Mouse (Mus musculus) MEL (cell line): Measurements from ENCODE around the gene Naa10. TPM values are rescaled to one million over a fixed set of nuclear protein-coding genes. Genes with fewer than 3 reads are reported as not detected.

Source experiments
- DNase-seq: peaks from one replicate; pipeline ENCODE4 v3.0.0; 2011; ENCODE audit warnings: low read depth, low spot score
- H3K27ac ChIP-seq: 2 replicates; pipeline ENCODE4 v1.5.1; 2012; ENCODE audit warnings: low read depth, mild to moderate bottlenecking, control low read depth, low read length, moderate library complexity; ENCODE audit not compliant: control insufficient read depth
- H3K27me3 ChIP-seq, 2 experiments: fragments of 150-350 bp in 1 of 2; sonication (generic) in 1 of 2; 2 replicates each; pipeline ENCODE4 v1.6.1; 2012; ENCODE audit warnings: low read length in 2 of 2, mild to moderate bottlenecking in 2 of 2, improper control_type of control experiment in 1 of 2, moderate library complexity in 1 of 2; ENCODE audit not compliant: insufficient read depth in 2 of 2, control insufficient read depth in 1 of 2
- H3K36me3 ChIP-seq, 2 experiments: 2 replicates each; pipeline ENCODE4 v1.6.1; 2012 to 2014; ENCODE audit warnings: low read length in 2 of 2, improper control_type of control experiment in 1 of 2, inconsistent platforms in 1 of 2, mild to moderate bottlenecking in 1 of 2; ENCODE audit not compliant: insufficient read depth in 2 of 2, control insufficient read depth in 1 of 2
- H3K4me1 ChIP-seq, 2 experiments: fragments of 150-350 bp in 1 of 2; sonication (generic) in 1 of 2; 2 replicates each; pipeline ENCODE4 v1.6.1; 2012; ENCODE audit warnings: low read length in 2 of 2, improper control_type of control experiment in 1 of 2, mild to moderate bottlenecking in 1 of 2; ENCODE audit not compliant: insufficient read depth in 2 of 2, control insufficient read depth in 1 of 2
- H3K4me3 ChIP-seq, 2 experiments: fragments of 150-350 bp in 1 of 2; sonication (generic) in 1 of 2; 2 replicates each; pipeline ENCODE4 v1.5.1; 2012; ENCODE audit warnings: low read depth in 2 of 2, low read length in 2 of 2, mild to moderate bottlenecking in 2 of 2, moderate library complexity in 2 of 2, control low read depth in 1 of 2, improper control_type of control experiment in 1 of 2; ENCODE audit not compliant: control insufficient read depth in 1 of 2, insufficient read depth in 1 of 2
- H3K79me2 ChIP-seq: 2 replicates; pipeline ENCODE4 v1.6.1; 2012; ENCODE audit warnings: mild to moderate bottlenecking, low read length, moderate library complexity; ENCODE audit not compliant: control insufficient read depth, poor library complexity, insufficient read depth
- H3K9ac ChIP-seq: 2 replicates; pipeline ENCODE4 v1.6.1; 2012; ENCODE audit warnings: low read depth, mild to moderate bottlenecking, control low read depth, low read length, moderate library complexity; ENCODE audit not compliant: control insufficient read depth, poor library complexity, severe bottlenecking
- H3K9me3 ChIP-seq: fragments of 150-350 bp; sonication (generic); replicated peaks from 2 replicates; pipeline ENCODE4 v1.6.1; 2012; ENCODE audit warnings: mild to moderate bottlenecking, low read length, improper control_type of control experiment, moderate library complexity; ENCODE audit not compliant: insufficient read depth
- BHLHE40 ChIP-seq: IDR thresholded peaks from 2 replicates; pipeline ENCODE4 v1.6.1; 2012; ENCODE audit warnings: low read depth, mild to moderate bottlenecking, inconsistent platforms, low read length, improper control_type of control experiment, borderline replicate concordance
- CTCF ChIP-seq, 3 experiments: IDR thresholded peaks in 2 of 3; conservative IDR thresholded peaks in 1 of 3; 2 replicates each; pipeline ENCODE4 v1.5.1; 2011 to 2012; ENCODE audit warnings: low read length in 3 of 3, low read depth in 2 of 3, mild to moderate bottlenecking in 2 of 3, improper control_type of control experiment in 1 of 3, inconsistent platforms in 1 of 3, mixed read lengths in 1 of 3, moderate library complexity in 1 of 3; ENCODE audit not compliant: control insufficient read depth in 1 of 3, insufficient read depth in 1 of 3, poor library complexity in 1 of 3, severe bottlenecking in 1 of 3
- EP300 ChIP-seq, 2 experiments: IDR thresholded peaks; 2 replicates each; pipeline ENCODE4 v1.6.1; 2011; ENCODE audit warnings: improper control_type of control experiment in 2 of 2, low read length in 2 of 2, low read depth in 1 of 2, mild to moderate bottlenecking in 1 of 2
- ETS1 ChIP-seq: IDR thresholded peaks from 2 replicates; pipeline ENCODE4 v1.6.1; 2012; ENCODE audit warnings: low read depth, mild to moderate bottlenecking, inconsistent platforms, low read length, improper control_type of control experiment, moderate library complexity
- GABPA ChIP-seq: IDR thresholded peaks from 2 replicates; pipeline ENCODE4 v1.6.1; 2012; ENCODE audit warnings: low read depth, mild to moderate bottlenecking, inconsistent platforms, low read length, improper control_type of control experiment, moderate library complexity
- GATA1 ChIP-seq: IDR thresholded peaks from 2 replicates; pipeline ENCODE4 v1.6.1; 2011; ENCODE audit warnings: low read depth, low read length, improper control_type of control experiment
- KAT2A ChIP-seq: conservative IDR thresholded peaks from 2 replicates; pipeline ENCODE4 v1.6.1; 2012; ENCODE audit warnings: low read depth, low read length, improper control_type of control experiment, inconsistent platforms
- MAX ChIP-seq: IDR thresholded peaks from 2 replicates; pipeline ENCODE4 v1.6.1; 2011; ENCODE audit warnings: low read length, improper control_type of control experiment
- MAZ ChIP-seq: IDR thresholded peaks from 2 replicates; pipeline ENCODE4 v1.6.1; 2012; ENCODE audit warnings: low read depth, mild to moderate bottlenecking, inconsistent platforms, low read length, improper control_type of control experiment
- MYC ChIP-seq: IDR thresholded peaks from 2 replicates; pipeline ENCODE4 v1.6.1; 2011; ENCODE audit warnings: low read depth, mild to moderate bottlenecking, low read length, improper control_type of control experiment, moderate library complexity
- NRF1 ChIP-seq: IDR thresholded peaks from 2 replicates; pipeline ENCODE4 v1.6.1; 2014; ENCODE audit warnings: low read depth, mild to moderate bottlenecking, inconsistent platforms, low read length, improper control_type of control experiment, moderate library complexity; ENCODE audit not compliant: poor library complexity, insufficient read depth, severe bottlenecking
- POLR2AphosphoS2 ChIP-seq: IDR thresholded peaks from 2 replicates; pipeline ENCODE4 v1.6.1; 2011; ENCODE audit warnings: low read length, improper control_type of control experiment
- RCOR1 ChIP-seq: IDR thresholded peaks from 2 replicates; pipeline ENCODE4 v1.6.1; 2012; ENCODE audit warnings: low read depth, mild to moderate bottlenecking, inconsistent platforms, low read length, improper control_type of control experiment
- SIN3A ChIP-seq: IDR thresholded peaks from 2 replicates; pipeline ENCODE4 v1.6.1; 2012; ENCODE audit warnings: low read length, improper control_type of control experiment, inconsistent platforms
- SMC3 ChIP-seq: IDR thresholded peaks from 2 replicates; pipeline ENCODE4 v1.6.1; 2011; ENCODE audit warnings: low read depth, low read length, improper control_type of control experiment
- TAL1 ChIP-seq: IDR thresholded peaks from 2 replicates; pipeline ENCODE4 v1.6.1; 2012; ENCODE audit warnings: mild to moderate bottlenecking, inconsistent platforms, low read length, moderate library complexity, mixed read lengths
- TBP ChIP-seq: IDR thresholded peaks from 2 replicates; pipeline ENCODE4 v1.8.0; 2011; ENCODE audit warnings: low read depth, low read length, improper control_type of control experiment
- TCF12 ChIP-seq: IDR thresholded peaks from 2 replicates; pipeline ENCODE4 v1.6.1; 2014; ENCODE audit warnings: low read depth, mild to moderate bottlenecking, inconsistent platforms, low read length, improper control_type of control experiment, moderate library complexity
- USF1 ChIP-seq: IDR thresholded peaks from 2 replicates; pipeline ENCODE4 v1.6.1; 2014; ENCODE audit warnings: low read depth, mild to moderate bottlenecking, inconsistent platforms, low read length, improper control_type of control experiment, moderate library complexity
- USF2 ChIP-seq, 2 experiments: IDR thresholded peaks; 2 replicates each; pipeline ENCODE4 v1.6.1; 2011 to 2012; ENCODE audit warnings: improper control_type of control experiment in 2 of 2, low read length in 2 of 2, borderline replicate concordance in 1 of 2, inconsistent platforms in 1 of 2, low read depth in 1 of 2, mild to moderate bottlenecking in 1 of 2; ENCODE audit not compliant: insufficient read depth in 1 of 2
- ZC3H11A ChIP-seq: IDR thresholded peaks from 2 replicates; pipeline ENCODE4 v1.6.1; 2012; ENCODE audit warnings: low read depth, mild to moderate bottlenecking, inconsistent platforms, low read length, improper control_type of control experiment
- polyA plus RNA-seq, 2 experiments: library from polyadenylated mRNA; stranded (reverse) in 1 of 2; unstranded in 1 of 2; fragments of >175 nt in 1 of 2; fragments of >200 nt in 1 of 2; gene quantifications; 2 replicates each; pipeline versions ENCODE4 v1.2.1 to v1.2.4; 2012; ENCODE audit warnings: low replicate concordance in 2 of 2, low read depth in 1 of 2; ENCODE audit not compliant: insufficient read length in 2 of 2, insufficient read depth in 1 of 2, missing spikeins in 1 of 2
- total RNA-seq: library from RNA; depleted of rRNA; stranded (reverse); fragments of 300-350 nt; gene quantifications from 2 replicates; pipeline ENCODE4 v1.2.3, GENCODE M21; 2012

Naa10 gene
- total and polyA plus RNA-seq, 3 experiments = 174 to 417 (median 253) TPM

- H3K4me3 ChIP-seq = no peak overlapping the region; a peak in 2 of 4 replicates
- TF ChIP-seq SMC3 (peak; percentile 21; the same call in 1 of the 2 replicates), KAT2A (no peak), MAX (no peak), NRF1 (no peak), TAL1 (peak; percentile 67), BHLHE40 (no peak), TBP (no peak), RCOR1 (no peak), USF1 (no peak), GABPA (no peak), ETS1 (no peak), ZC3H11A (no peak), POLR2AphosphoS2 (no peak), MYC (no peak), SIN3A (no peak), TCF12 (no peak), CTCF (IDR thresholded peaks at IDR 0.05 in 2 of 3, conservative IDR thresholded peaks at IDR 0.05 in 1 of 3; ENCODE audit: control insufficient read depth in 1 of 3, insufficient read depth in 1 of 3, low read depth in 2 of 3, low read length in 3 of 3, poor library complexity in 1 of 3, severe bottlenecking in 1 of 3) (peak in 1 of 3 experiments; percentile 7; a peak in 1 of 6 replicates), GATA1 (no peak), EP300 (IDR thresholded peaks at IDR 0.05; ENCODE audit: low read depth in 1 of 2, low read length in 2 of 2) (peak; percentile 25 to 40; a peak in 2 of 4 replicates), MAZ (no peak)
- H3K36me3 ChIP-seq = peaks cover 0 to 32% of the 10 kb centered on the region in 2 experiments; a peak in 2 of 4 replicates
- no peaks in the 10 kb centered on the region for H3K27me3 ChIP-seq
- 0 out of 2 replicates have a peak overlapping the region, but pooled peaks have one; percentile 8 for H3K9ac ChIP-seq
- peaks cover 2% of the 10 kb centered on the region for H3K79me2 ChIP-seq
- peak overlapping the region; percentile 90 for H3K27ac ChIP-seq
- DNase-seq = peak; percentile 24
- peaks cover 15 to 32% of the 10 kb centered on the region in 2 experiments for H3K4me1 ChIP-seq
- no peaks in the 10 kb centered on the region for H3K9me3 ChIP-seq
These were observed 11.7 kb downstream of the Naa10 start for GRCm38 (mm10) chrX:73910049-73910448.

- Histone ChIP-seq H3K9me3 (no peaks in the 10 kb centered on the region), H3K4me1 (no peaks in the 10 kb centered on the region), H3K27ac (no peak overlapping the region), H3K79me2 (no peaks in the 10 kb centered on the region), H3K9ac (no peak overlapping the region), H3K36me3 (no peaks in the 10 kb centered on the region), H3K4me3 (no peak overlapping the region), H3K27me3 (no peaks in the 10 kb centered on the region)
- TF ChIP-seq CTCF (IDR thresholded peaks at IDR 0.05 in 2 of 3, conservative IDR thresholded peaks at IDR 0.05 in 1 of 3; ENCODE audit: control insufficient read depth in 1 of 3, insufficient read depth in 1 of 3, low read depth in 2 of 3, low read length in 3 of 3, poor library complexity in 1 of 3, severe bottlenecking in 1 of 3) = peak in 1 of 3 experiments; percentile 32; a peak in 3 of 6 replicates
- TF ChIP-seq TCF12 = no peak
- TF ChIP-seq USF2 (IDR thresholded peaks at IDR 0.05; ENCODE audit: borderline replicate concordance in 1 of 2, insufficient read depth in 1 of 2, low read depth in 1 of 2, low read length in 2 of 2) = no peak
- 0 out of 2 replicates have a peak, but pooled peaks have one; percentile 13 for TF ChIP-seq SMC3
- DNase-seq = no peak
These were observed 23.8 kb downstream of the Naa10 start for GRCm38 (mm10) chrX:73897959-73898358.
